Mouse (Mus musculus): Measurements from ENCODE around the gene Olr1.
"Not testable (repeated sequence)": the region's sequence is repeated elsewhere in the genome, so short reads cannot be mapped to it uniquely, and the experiment has no call there.

Gene Olr1

GRCm38 (mm10) chr6:129510120-129510911, 3.4 kb upstream of the Olr1 start:
- no peak for DNase-seq

GRCm38 (mm10) chr6:129503471-129503870, 3.5 kb downstream of the Olr1 start:
- no peak for DNase-seq

- not testable (repeated sequence) for DNase-seq
These were observed 7.4 kb downstream of the Olr1 start for GRCm38 (mm10) chr6:129499516-129499915.

- no peak for DNase-seq
These were observed 9.4 kb downstream of the Olr1 start for GRCm38 (mm10) chr6:129497345-129498218.

- peak in 1 of 2 experiments; percentile 12 for DNase-seq
These were observed 12.0 kb downstream of the Olr1 start for GRCm38 (mm10) chr6:129494924-129495323.

GRCm38 (mm10) chr6:129480089-129480958, 26.6 kb downstream of the Olr1 start:
- no peak for DNase-seq

- DNase-seq, result peak; percentile 25 to 29
These were observed 30.4 kb downstream of the Olr1 start for GRCm38 (mm10) chr6:129476404-129477126.

GRCm38 (mm10) chr6:129472627-129473026, 34.3 kb downstream of the Olr1 start:
- DNase-seq, result no peak

- DNase-seq, result no peak
These were observed 35.6 kb downstream of the Olr1 start for GRCm38 (mm10) chr6:129471386-129471785.

- no peak for DNase-seq
These were observed 55.4 kb downstream of the Olr1 start, which contains the start of gene Clec1a for GRCm38 (mm10) chr6:129451411-129452039. Gene Clec1a, minus strand, starts transcription at chr6:129452000.

GRCm38 (mm10) chr6:129449743-129450142, 57.2 kb downstream of the Olr1 start:
- no peak for DNase-seq

- DNase-seq, result no peak
These were observed 68.9 kb downstream of the Olr1 start for GRCm38 (mm10) chr6:129438033-129438432.

GRCm38 (mm10) chr6:129436025-129436424, 70.9 kb downstream of the Olr1 start:
- DNase-seq, result no peak
